Mouse (Mus musculus): ENCODE results near the gene Ncbp2. TPM values are rescaled to one million over a fixed set of nuclear protein-coding genes. Genes with fewer than 3 reads are reported as not detected.

The Ncbp2 gene
- total and polyA plus RNA-seq, 2 experiments from 2014 or later = 18.0 to 63.7 TPM

- H3K4me3 ChIP-seq (ENCODE audit: low read length) = no peak overlapping the region
- no peaks in the 10 kb centered on the region for H3K36me3 ChIP-seq (ENCODE audit: insufficient read depth, low read length)
- H3K4me1 ChIP-seq (ENCODE audit: insufficient read depth, low read length) = no peaks in the 10 kb centered on the region
- no peak overlapping the region; the same call in 1 of the 2 replicates for H3K9ac ChIP-seq (replicated peaks; ENCODE audit: low read length)
- WGBS = 14% methylated on average over 9 of the region's 9 CpGs
- no peaks in the 10 kb centered on the region for H3K9me3 ChIP-seq (ENCODE audit: low read length)
- peak overlapping the region; percentile 41; the same call in 1 of the 2 replicates for H3K27ac ChIP-seq
- peak; percentile 57; the same call in 1 of the 2 replicates for ATAC-seq
- peak; percentile 25 for DNase-seq (ENCODE audit: low spot score)
- H3K27me3 ChIP-seq (ENCODE audit: insufficient read depth, low read length) = no peaks in the 10 kb centered on the region
- peak overlapping the region; percentile 22 for H3K4me2 ChIP-seq (ENCODE audit: low read depth, low read length)
- no peak for TF ChIP-seq CTCF (IDR thresholded peaks at IDR 0.05; ENCODE audit: low read depth)
Observed at GRCm38 (mm10) chr16:31906896-31907295, 41.4 kb upstream of the Ncbp2 start.

GRCm38 (mm10) chr16:31908959-31909358 lies 39.4 kb upstream of the Ncbp2 start:
- Histone ChIP-seq H3K4me1 (ENCODE audit: insufficient read depth, low read length) (no peaks in the 10 kb centered on the region), H3K4me2 (ENCODE audit: low read depth, low read length) (no peak overlapping the region), H3K27ac (no peak overlapping the region), H3K9ac (replicated peaks; ENCODE audit: low read length) (no peak overlapping the region), H3K4me3 (ENCODE audit: low read length) (no peak overlapping the region), H3K27me3 (ENCODE audit: insufficient read depth, low read length) (no peaks in the 10 kb centered on the region), H3K36me3 (ENCODE audit: insufficient read depth, low read length) (no peaks in the 10 kb centered on the region), H3K9me3 (ENCODE audit: low read length) (no peaks in the 10 kb centered on the region)
- DNase-seq (ENCODE audit: low spot score) (no peak), ATAC-seq (no peak)
- no peak for TF ChIP-seq CTCF (IDR thresholded peaks at IDR 0.05; ENCODE audit: low read depth)
- WGBS = 60% methylated on average over 11 of the region's 11 CpGs

GRCm38 (mm10) chr16:31910281-31910847 lies 37.9 kb upstream of the Ncbp2 start:
- Histone ChIP-seq H3K36me3 (ENCODE audit: insufficient read depth, low read length) (no peaks in the 10 kb centered on the region), H3K27me3 (ENCODE audit: insufficient read depth, low read length) (no peaks in the 10 kb centered on the region), H3K9ac (replicated peaks; ENCODE audit: low read length) (no peak overlapping the region), H3K4me3 (ENCODE audit: low read length) (no peak overlapping the region), H3K9me3 (ENCODE audit: low read length) (no peaks in the 10 kb centered on the region), H3K4me1 (ENCODE audit: insufficient read depth, low read length) (no peaks in the 10 kb centered on the region), H3K4me2 (ENCODE audit: low read depth, low read length) (no peak overlapping the region), H3K27ac (no peak overlapping the region)
- ATAC-seq = no peak
- 74% methylated on average over 10 of the region's 10 CpGs for WGBS
- no peak for TF ChIP-seq CTCF (IDR thresholded peaks at IDR 0.05; ENCODE audit: low read depth)
- DNase-seq (ENCODE audit: low spot score) = no peak

GRCm38 (mm10) chr16:31917776-31918175 lies 30.5 kb upstream of the Ncbp2 start:
- no peak for DNase-seq (ENCODE audit: low spot score)
- Histone ChIP-seq H3K27me3 (ENCODE audit: insufficient read depth, low read length) (no peaks in the 10 kb centered on the region), H3K4me1 (ENCODE audit: insufficient read depth, low read length) (no peaks in the 10 kb centered on the region), H3K9me3 (ENCODE audit: low read length) (no peaks in the 10 kb centered on the region), H3K4me2 (ENCODE audit: low read depth, low read length) (no peak overlapping the region), H3K9ac (replicated peaks; ENCODE audit: low read length) (no peak overlapping the region), H3K36me3 (ENCODE audit: insufficient read depth, low read length) (no peaks in the 10 kb centered on the region), H3K4me3 (ENCODE audit: low read length) (no peak overlapping the region), H3K27ac (no peak overlapping the region)
- 77% methylated on average over 11 of the region's 11 CpGs for WGBS
- TF ChIP-seq CTCF (IDR thresholded peaks at IDR 0.05; ENCODE audit: low read depth) = no peak
- no peak for ATAC-seq

- DNase-seq (ENCODE audit: low spot score) (peak; percentile 95), ATAC-seq (peak; percentile 83)
- no peaks in the 10 kb centered on the region for H3K4me1 ChIP-seq (ENCODE audit: insufficient read depth, low read length)
- H3K4me2 ChIP-seq (ENCODE audit: low read depth, low read length) = peak overlapping the region; percentile 19; the same call in 1 of the 2 replicates
- H3K27ac ChIP-seq = no peak overlapping the region
- no peak overlapping the region for H3K9ac ChIP-seq (replicated peaks; ENCODE audit: low read length)
- no peaks in the 10 kb centered on the region for H3K36me3 ChIP-seq (ENCODE audit: insufficient read depth, low read length)
- H3K27me3 ChIP-seq (ENCODE audit: insufficient read depth, low read length) = no peaks in the 10 kb centered on the region
- WGBS = 3% methylated on average over 14 of the region's 14 CpGs
- H3K4me3 ChIP-seq (ENCODE audit: low read length) = no peak overlapping the region
- no peaks in the 10 kb centered on the region for H3K9me3 ChIP-seq (ENCODE audit: low read length)
- TF ChIP-seq CTCF (IDR thresholded peaks at IDR 0.05; ENCODE audit: low read depth) = peak; percentile 95
Observed at GRCm38 (mm10) chr16:31918248-31918724, 30.0 kb upstream of the Ncbp2 start.

GRCm38 (mm10) chr16:31924368-31924767 lies 23.9 kb upstream of the Ncbp2 start:
- TF ChIP-seq CTCF (IDR thresholded peaks at IDR 0.05; ENCODE audit: low read depth) = no peak
- no peak overlapping the region for H3K27ac ChIP-seq
- H3K36me3 ChIP-seq (ENCODE audit: insufficient read depth, low read length) = no peaks in the 10 kb centered on the region
- H3K9ac ChIP-seq (replicated peaks; ENCODE audit: low read length) = no peak overlapping the region
- DNase-seq (ENCODE audit: low spot score) (no peak), ATAC-seq (no peak)
- no peaks in the 10 kb centered on the region for H3K4me1 ChIP-seq (ENCODE audit: insufficient read depth, low read length)
- H3K27me3 ChIP-seq (ENCODE audit: insufficient read depth, low read length) = no peaks in the 10 kb centered on the region
- H3K4me2 ChIP-seq (ENCODE audit: low read depth, low read length) = no peak overlapping the region
- no peaks in the 10 kb centered on the region for H3K9me3 ChIP-seq (ENCODE audit: low read length)
- no peak overlapping the region for H3K4me3 ChIP-seq (ENCODE audit: low read length)
- 93% methylated on average over 6 of the region's 6 CpGs for WGBS

- ATAC-seq (no peak), DNase-seq (ENCODE audit: low spot score) (no peak)
- WGBS = 78% methylated on average over 6 of the region's 6 CpGs
- no peak overlapping the region for H3K4me2 ChIP-seq (ENCODE audit: low read depth, low read length)
- H3K9me3 ChIP-seq (ENCODE audit: low read length) = no peaks in the 10 kb centered on the region
- no peaks in the 10 kb centered on the region for H3K27me3 ChIP-seq (ENCODE audit: insufficient read depth, low read length)
- no peak overlapping the region for H3K27ac ChIP-seq
- H3K4me3 ChIP-seq (ENCODE audit: low read length) = no peak overlapping the region
- no peak for TF ChIP-seq CTCF (IDR thresholded peaks at IDR 0.05; ENCODE audit: low read depth)
- H3K4me1 ChIP-seq (ENCODE audit: insufficient read depth, low read length) = no peaks in the 10 kb centered on the region
- H3K36me3 ChIP-seq (ENCODE audit: insufficient read depth, low read length) = no peaks in the 10 kb centered on the region
- no peak overlapping the region for H3K9ac ChIP-seq (replicated peaks; ENCODE audit: low read length)
Observed at GRCm38 (mm10) chr16:31926091-31926490, 22.2 kb upstream of the Ncbp2 start.

Measured in hindbrain, postnatal 0 days (tissue).